Mouse (Mus musculus) kidney, adult 2 months (tissue): ENCODE measurements at regions not wholly inside any gene's neighbourhood (a gene's known extent, or its start where the extent isn't known, plus 50 kb on each side); places are given as distances from the start of the nearest gene placed in this dataset.

Experiments used
- DNase-seq: peaks from one replicate; pipeline ENCODE4 v3.0.0; 2021
- H3K27ac ChIP-seq: fragments of 200-500 bp; 2 replicates; pipeline ENCODE4 v1.5.1; 2012; ENCODE audit warnings: low read depth, low read length, control low read depth, inconsistent platforms; ENCODE audit not compliant: insufficient read depth
- H3K27me3 ChIP-seq: fragments of 200-500 bp; replicated peaks from 2 replicates; pipeline ENCODE4 v1.6.1; 2012; ENCODE audit warnings: mild to moderate bottlenecking, moderate library complexity, low read length, inconsistent platforms; ENCODE audit not compliant: control insufficient read depth, insufficient read depth
- H3K36me3 ChIP-seq: fragments of 200-500 bp; 2 replicates; pipeline ENCODE4 v1.6.1; 2012; ENCODE audit warnings: mild to moderate bottlenecking, moderate library complexity, low read length, inconsistent platforms; ENCODE audit not compliant: control insufficient read depth, insufficient read depth
- H3K4me1 ChIP-seq: fragments of 200-500 bp; 2 replicates; pipeline ENCODE4 v1.6.1; 2011; ENCODE audit warnings: low read length; ENCODE audit not compliant: control insufficient read depth, insufficient read depth
- H3K4me3 ChIP-seq: fragments of 200-500 bp; 2 replicates; pipeline ENCODE4 v1.5.1; 2011; ENCODE audit warnings: mild to moderate bottlenecking, low read depth, low read length, control low read depth; ENCODE audit not compliant: insufficient read depth
- CTCF ChIP-seq: fragments of 200-500 bp; conservative IDR thresholded peaks from 2 replicates; pipeline ENCODE4 v1.5.1; 2011; ENCODE audit warnings: low read depth, mild to moderate bottlenecking, control low read depth, low read length, moderate library complexity, mixed read lengths; ENCODE audit not compliant: insufficient read depth, insufficient read length
- POLR2A ChIP-seq: fragments of 200-500 bp; IDR thresholded peaks from one replicate; pipeline ENCODE4 v1.6.1; 2011; ENCODE audit warnings: low read depth, low read length, control low read depth
- WGBS: fragments of 180-500 bp; shearing (Covaris S2); methylation state at CpG from one replicate; pipeline ENCODE4 v1.1.7; 2018; 5-methylcytosine and 5-hydroxymethylcytosine counted together

DNA sequence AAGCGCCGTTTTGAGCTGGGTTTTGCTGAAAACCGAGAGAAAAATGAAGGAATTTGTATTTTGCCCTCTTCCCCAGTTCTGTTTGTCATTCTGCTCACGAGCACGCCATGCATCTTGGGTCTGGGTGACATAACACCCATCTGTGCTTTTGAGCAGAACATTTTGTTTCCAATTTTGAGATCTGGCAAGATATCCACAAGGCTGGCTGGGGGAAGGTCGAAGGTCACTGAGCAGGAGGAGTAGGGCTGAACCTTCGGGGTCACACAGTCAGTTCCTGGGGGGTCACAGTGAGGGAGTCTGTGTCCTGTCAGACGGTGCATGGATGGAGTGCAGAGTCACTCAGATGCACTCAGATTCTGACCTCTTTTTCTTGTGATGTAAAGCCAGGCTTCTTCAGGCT lies 186.8 kb upstream of the Zfp64 start:
- WGBS, result 54% methylated on average over 8 of the region's 8 CpGs
- no peak for TF ChIP-seq POLR2A
- no peak for TF ChIP-seq CTCF
- no peak for DNase-seq

DNA sequence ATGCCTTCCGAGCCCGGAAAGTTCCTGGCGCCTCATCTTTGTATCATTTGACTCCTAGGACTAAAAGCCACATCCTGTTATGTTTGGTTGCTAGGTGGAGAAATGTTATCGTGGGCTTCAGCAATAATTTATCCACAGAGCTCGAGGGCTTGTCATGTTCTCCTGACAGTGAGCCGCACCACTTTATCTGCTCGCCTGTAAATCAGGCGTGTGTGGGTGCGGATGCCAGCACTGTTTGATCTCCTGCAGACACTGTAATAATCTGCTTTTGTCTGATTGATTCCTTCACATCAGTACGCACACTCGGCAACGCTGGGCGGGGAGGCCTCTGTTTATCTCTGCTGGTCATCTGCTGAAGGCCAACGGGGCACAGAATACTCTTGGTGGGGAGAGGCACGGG lies 178.5 kb upstream of the Zfp64 start:
- no peak overlapping the region for H3K4me3 ChIP-seq
- H3K4me1 ChIP-seq, result no peaks in the 10 kb centered on the region
- TF ChIP-seq CTCF, result no peak
- no peak for TF ChIP-seq POLR2A
- H3K27me3 ChIP-seq, result no peaks in the 10 kb centered on the region
- no peak overlapping the region for H3K27ac ChIP-seq
- H3K36me3 ChIP-seq, result no peaks in the 10 kb centered on the region
- peak; percentile 54 for DNase-seq
- 15% methylated on average over 15 of the region's 15 CpGs for WGBS

More for the DNA sequence above, 186.8 kb upstream of the Zfp64 start:
- H3K4me3 ChIP-seq, result no peak overlapping the region
- no peaks in the 10 kb centered on the region for H3K36me3 ChIP-seq
- no peak overlapping the region for H3K27ac ChIP-seq
- no peaks in the 10 kb centered on the region for H3K27me3 ChIP-seq
- H3K4me1 ChIP-seq, result no peaks in the 10 kb centered on the region

DNA sequence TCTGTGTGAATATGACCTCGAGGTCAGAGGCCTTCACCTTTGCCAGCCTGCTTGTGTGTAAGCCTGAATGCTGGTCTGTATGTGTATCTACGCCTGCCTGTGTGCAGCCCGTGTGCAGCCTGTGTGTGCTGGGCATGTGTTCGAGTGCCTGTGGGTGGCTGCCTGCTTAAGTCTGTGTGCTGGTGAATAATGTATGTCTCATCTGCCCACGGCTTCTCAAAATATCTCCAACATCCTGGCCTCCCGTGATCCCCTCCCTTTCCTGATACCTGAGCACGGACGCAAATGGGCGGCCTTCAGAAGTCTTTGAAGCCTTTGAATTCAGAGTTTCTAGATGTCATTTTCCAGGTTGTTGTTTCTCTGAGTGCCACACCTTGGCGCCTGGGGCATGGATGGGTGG lies 170.1 kb upstream of the Zfp64 start:
- no peak for TF ChIP-seq POLR2A
- TF ChIP-seq CTCF, result no peak
- DNase-seq, result no peak
- no peaks in the 10 kb centered on the region for H3K36me3 ChIP-seq
- no peaks in the 10 kb centered on the region for H3K27me3 ChIP-seq
- H3K4me3 ChIP-seq, result no peak overlapping the region
- 85% methylated on average over 10 of the region's 10 CpGs for WGBS
- H3K4me1 ChIP-seq, result no peaks in the 10 kb centered on the region
- H3K27ac ChIP-seq, result no peak overlapping the region

DNA sequence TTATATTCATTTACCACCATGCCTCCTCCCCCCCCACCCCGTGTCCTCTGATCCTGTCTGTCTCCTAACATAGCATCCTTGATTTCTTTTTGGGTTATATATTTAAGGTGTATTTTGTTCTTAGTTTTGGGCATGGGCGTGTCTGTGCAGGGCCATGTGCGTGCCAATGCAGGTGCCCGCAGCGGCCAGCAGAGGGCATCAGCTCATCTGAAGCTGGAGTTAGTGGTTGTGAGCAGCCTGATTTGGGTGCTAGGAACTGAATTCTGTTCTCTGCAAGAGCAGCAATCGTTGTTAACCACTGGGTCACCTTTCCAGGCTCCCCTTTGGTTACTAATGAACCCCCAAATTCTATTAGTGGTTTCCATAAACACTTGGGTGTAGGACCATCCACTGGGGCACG lies 167.5 kb upstream of the Zfp64 start:
- TF ChIP-seq CTCF (no peak), POLR2A (no peak)
- Histone ChIP-seq H3K4me3 (no peak overlapping the region), H3K27ac (no peak overlapping the region), H3K27me3 (no peaks in the 10 kb centered on the region), H3K36me3 (no peaks in the 10 kb centered on the region), H3K4me1 (no peaks in the 10 kb centered on the region)
- WGBS, result 91% methylated on average over 7 of the region's 7 CpGs
- no peak for DNase-seq

DNA sequence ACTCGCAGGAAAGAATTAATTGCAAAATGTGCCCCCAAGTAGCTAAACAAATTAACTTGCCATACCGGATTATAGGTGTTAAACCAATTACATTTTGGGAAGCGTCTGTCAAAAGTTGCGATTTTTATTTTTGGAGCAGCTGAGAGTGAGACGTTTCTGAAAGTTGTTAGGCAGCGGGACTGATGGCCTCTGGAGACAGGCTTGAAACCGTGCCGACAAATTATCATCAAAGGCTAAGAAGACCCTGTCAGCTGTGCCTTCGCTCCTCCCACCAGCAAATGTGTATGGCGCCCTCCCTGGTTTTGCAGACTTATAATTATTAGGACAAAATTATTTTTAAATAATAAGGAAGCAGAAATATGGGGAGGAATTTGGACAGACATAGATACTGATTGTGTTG lies 161.5 kb upstream of the Zfp64 start:
- Histone ChIP-seq H3K27ac (no peak overlapping the region), H3K27me3 (no peaks in the 10 kb centered on the region), H3K4me3 (no peak overlapping the region), H3K4me1 (no peaks in the 10 kb centered on the region), H3K36me3 (no peaks in the 10 kb centered on the region)
- 65% methylated on average over 10 of the region's 10 CpGs for WGBS
- no peak for TF ChIP-seq CTCF
- TF ChIP-seq POLR2A, result no peak
- no peak for DNase-seq

DNA sequence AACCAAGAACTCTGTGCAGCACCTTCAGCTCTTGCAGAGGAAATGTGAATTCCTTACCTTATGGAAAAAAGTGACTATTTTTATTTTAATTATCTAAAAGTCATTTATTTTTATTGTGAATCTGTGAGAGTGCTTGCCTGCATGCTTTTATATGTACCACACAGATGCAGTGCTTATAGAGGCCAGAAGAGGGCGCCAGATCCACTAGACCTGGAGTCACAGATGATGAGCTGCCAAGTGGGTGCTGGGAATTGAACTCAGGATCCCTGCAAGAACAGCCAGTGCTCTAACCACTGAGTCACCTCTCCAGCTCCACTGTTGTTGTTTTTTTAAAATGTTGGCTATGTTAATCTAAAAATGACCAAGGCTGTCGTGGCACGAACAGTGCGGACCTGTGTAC lies 153.7 kb upstream of the Zfp64 start:
- Histone ChIP-seq H3K27me3 (no peaks in the 10 kb centered on the region), H3K4me1 (no peaks in the 10 kb centered on the region), H3K27ac (no peak overlapping the region), H3K36me3 (no peaks in the 10 kb centered on the region), H3K4me3 (no peak overlapping the region)
- DNase-seq, result no peak
- TF ChIP-seq POLR2A, result no peak
- TF ChIP-seq CTCF, result 0 out of 2 replicates have a peak, but pooled peaks have one; percentile 24
- WGBS, result 89% methylated on average over 4 of the region's 4 CpGs

DNA sequence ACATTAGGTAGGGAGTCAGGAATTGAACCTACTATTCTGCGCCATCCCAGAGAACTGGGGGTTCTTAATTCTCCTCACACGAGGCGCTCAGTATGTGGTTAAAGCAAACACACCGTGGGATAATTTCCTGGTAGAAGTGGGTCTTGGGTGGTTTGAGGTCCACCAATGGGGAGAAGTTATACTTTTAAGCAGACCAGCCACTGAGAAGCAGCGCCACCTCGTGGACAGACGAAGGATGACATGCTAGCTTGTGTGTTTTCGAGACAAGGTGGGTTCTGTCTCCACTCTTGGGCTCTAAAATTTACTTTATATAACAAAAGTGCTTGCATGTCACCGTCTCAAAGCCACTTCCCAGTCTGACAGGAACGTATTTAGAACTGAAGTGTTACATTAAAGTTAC lies 152.7 kb upstream of the Zfp64 start:
- H3K27me3 ChIP-seq, result no peaks in the 10 kb centered on the region
- no peaks in the 10 kb centered on the region for H3K36me3 ChIP-seq
- peak; percentile 31 for DNase-seq
- TF ChIP-seq CTCF (peak; percentile 74), POLR2A (no peak)
- H3K27ac ChIP-seq, result no peak overlapping the region
- no peak overlapping the region for H3K4me3 ChIP-seq
- no peaks in the 10 kb centered on the region for H3K4me1 ChIP-seq
- 44% methylated on average over 10 of the region's 10 CpGs for WGBS
